Mouse (Mus musculus) embryonic fibroblast, embryonic 13.5 days (primary cell): Measurements from ENCODE around the gene Rsl1d1. TPM values are rescaled to one million over a fixed set of nuclear protein-coding genes. Genes with fewer than 3 reads are reported as not detected.

Experiments
- H3K27ac ChIP-seq: 2 replicates; pipeline ENCODE4 v1.5.1; 2012; ENCODE audit warnings: low read length, control low read depth, inconsistent platforms; ENCODE audit not compliant: insufficient read depth
- H3K4me1 ChIP-seq: 2 replicates; pipeline ENCODE4 v1.6.1; 2011; ENCODE audit warnings: low read length; ENCODE audit not compliant: control insufficient read depth, insufficient read depth
- H3K4me3 ChIP-seq: 2 replicates; pipeline ENCODE4 v1.5.1; 2011; ENCODE audit warnings: mild to moderate bottlenecking, control low read depth, low read length; ENCODE audit not compliant: insufficient read depth
- CTCF ChIP-seq: IDR thresholded peaks from 2 replicates; pipeline ENCODE4 v1.5.1; 2011; ENCODE audit warnings: mild to moderate bottlenecking, control low read depth, low read length, moderate library complexity, borderline replicate concordance; ENCODE audit not compliant: insufficient read depth
- POLR2A ChIP-seq: IDR thresholded peaks from 2 replicates; pipeline ENCODE4 v1.6.1; 2011; ENCODE audit warnings: low read depth, mild to moderate bottlenecking, control low read depth, low read length, moderate library complexity
- polyA plus RNA-seq: library from polyadenylated mRNA; stranded (reverse); fragments of >200 nt; gene quantifications from 2 replicates; pipeline ENCODE4 v1.2.4, GENCODE M21; 2011; ENCODE audit warnings: low read depth; ENCODE audit not compliant: missing spikeins, insufficient read length

Gene Rsl1d1
- polyA plus RNA-seq, 1 experiment = 190 TPM

DNA sequence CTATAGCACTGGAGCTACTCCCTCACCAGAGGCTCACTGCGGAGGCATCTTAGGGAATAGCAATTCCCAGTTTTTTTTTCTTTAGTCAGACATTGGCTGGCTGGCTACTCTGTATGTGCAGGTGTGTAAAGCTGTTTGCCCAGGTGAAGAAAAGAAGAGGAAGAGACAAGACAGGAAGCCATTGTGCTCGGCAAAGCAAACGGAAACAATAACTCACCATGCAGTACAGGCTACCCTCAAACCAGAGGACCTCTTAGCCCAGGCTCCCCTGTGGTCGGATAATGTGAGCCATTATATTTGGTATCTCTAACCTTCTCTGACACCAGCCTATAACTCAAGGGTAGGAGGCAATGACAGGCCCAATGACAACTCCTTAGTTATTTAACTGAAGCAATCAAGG lies 6.1 kb downstream of the Rsl1d1 start:
- peaks cover 23% of the 10 kb centered on the region for H3K4me1 ChIP-seq
- H3K4me3 ChIP-seq = no peak overlapping the region
- H3K27ac ChIP-seq = no peak overlapping the region
- TF ChIP-seq POLR2A (no peak), CTCF (no peak)

DNA sequence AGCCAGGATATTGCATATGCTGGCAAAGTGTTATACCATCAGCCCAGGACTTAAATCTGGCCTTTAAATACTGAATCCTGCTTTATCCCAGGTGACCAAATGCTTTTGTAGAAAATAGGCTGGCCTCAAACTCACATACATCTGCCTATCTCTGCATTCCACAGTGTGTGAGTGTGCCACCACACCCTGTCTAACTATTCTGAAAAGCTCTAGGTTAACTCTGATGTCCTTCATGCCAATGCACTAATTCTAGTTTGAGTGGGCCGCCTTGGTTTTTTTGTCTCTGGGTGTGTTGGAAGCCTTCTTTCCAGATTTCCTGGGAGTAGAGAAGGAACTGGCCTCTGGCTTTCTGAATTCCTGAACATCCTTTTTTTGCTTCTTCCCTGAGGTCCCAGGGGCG lies 9.9 kb downstream of the Rsl1d1 start:
- peaks cover 10% of the 10 kb centered on the region for H3K4me1 ChIP-seq
- H3K27ac ChIP-seq = peak overlapping the region; percentile 32; the same call in 1 of the 2 replicates
- no peak overlapping the region for H3K4me3 ChIP-seq
- no peak for TF ChIP-seq CTCF
- no peak for TF ChIP-seq POLR2A

- Histone ChIP-seq H3K27ac (no peak overlapping the region), H3K4me1 (peaks cover 9% of the 10 kb centered on the region), H3K4me3 (no peak overlapping the region)
- TF ChIP-seq POLR2A = no peak
- no peak for TF ChIP-seq CTCF
These were observed 13.0 kb downstream of the Rsl1d1 start for GRCm38 (mm10) chr16:11190150-11190549.

DNA sequence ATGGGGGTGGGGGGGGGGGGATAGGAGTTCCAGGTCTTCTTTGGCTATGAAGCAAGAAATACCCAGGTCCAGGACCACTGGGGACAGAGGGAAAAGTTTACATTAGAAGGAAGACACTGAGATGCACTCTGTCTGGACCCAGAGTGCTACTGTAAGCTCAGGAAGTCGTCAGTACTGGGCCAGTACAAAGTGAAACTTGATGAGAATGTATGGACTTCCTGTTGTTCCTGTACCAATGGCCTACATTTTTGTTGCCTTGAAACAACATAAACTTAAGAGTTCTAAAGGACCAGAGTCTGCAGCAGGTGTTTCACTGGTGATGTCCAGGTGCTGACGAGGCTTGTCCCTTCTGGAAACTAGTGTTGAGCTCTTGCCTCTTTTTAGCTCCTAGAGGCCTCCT lies 25.7 kb downstream of the Rsl1d1 start:
- H3K4me1 ChIP-seq = peaks cover 4% of the 10 kb centered on the region
- no peak overlapping the region for H3K27ac ChIP-seq
- no peak overlapping the region for H3K4me3 ChIP-seq
- TF ChIP-seq POLR2A (no peak), CTCF (no peak)

DNA sequence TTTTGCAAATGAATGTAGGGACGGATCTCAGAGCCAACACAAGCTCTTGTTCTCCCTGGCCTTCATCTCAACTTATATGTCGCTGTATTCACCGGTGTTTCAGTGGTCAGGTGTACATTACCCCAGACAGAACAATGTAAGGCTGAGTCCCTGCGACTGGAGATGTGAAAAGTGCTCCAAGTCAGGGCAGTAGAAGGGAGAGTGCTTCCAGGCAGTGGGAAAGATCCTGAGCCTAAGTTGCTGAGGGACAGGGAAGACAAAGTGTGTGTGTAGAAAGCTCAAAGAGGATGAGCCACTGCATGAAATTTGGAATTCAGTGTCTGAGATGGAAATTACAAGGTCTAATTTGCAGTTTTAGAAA lies 26.3 kb downstream of the Rsl1d1 start:
- TF ChIP-seq POLR2A = no peak
- no peak for TF ChIP-seq CTCF
- Histone ChIP-seq H3K4me3 (peak overlapping the region; percentile 68), H3K4me1 (peaks cover 4% of the 10 kb centered on the region), H3K27ac (peak overlapping the region; percentile 87)

GRCm38 (mm10) chr16:11176208-11176883 lies 26.8 kb downstream of the Rsl1d1 start, which contains the start of gene Zc3h7a:
TSS of gene Zc3h7a (minus strand) at chr16:11176393.
- TF ChIP-seq POLR2A (peak; percentile 92), CTCF (0 out of 2 replicates have a peak, but pooled peaks have one; percentile 36)
- Histone ChIP-seq H3K27ac (peak within 1 kb of the TSS; percentile 89), H3K4me1 (peaks cover 4% of the 10 kb centered on the region), H3K4me3 (peak within 1 kb of the TSS; percentile 68)

DNA sequence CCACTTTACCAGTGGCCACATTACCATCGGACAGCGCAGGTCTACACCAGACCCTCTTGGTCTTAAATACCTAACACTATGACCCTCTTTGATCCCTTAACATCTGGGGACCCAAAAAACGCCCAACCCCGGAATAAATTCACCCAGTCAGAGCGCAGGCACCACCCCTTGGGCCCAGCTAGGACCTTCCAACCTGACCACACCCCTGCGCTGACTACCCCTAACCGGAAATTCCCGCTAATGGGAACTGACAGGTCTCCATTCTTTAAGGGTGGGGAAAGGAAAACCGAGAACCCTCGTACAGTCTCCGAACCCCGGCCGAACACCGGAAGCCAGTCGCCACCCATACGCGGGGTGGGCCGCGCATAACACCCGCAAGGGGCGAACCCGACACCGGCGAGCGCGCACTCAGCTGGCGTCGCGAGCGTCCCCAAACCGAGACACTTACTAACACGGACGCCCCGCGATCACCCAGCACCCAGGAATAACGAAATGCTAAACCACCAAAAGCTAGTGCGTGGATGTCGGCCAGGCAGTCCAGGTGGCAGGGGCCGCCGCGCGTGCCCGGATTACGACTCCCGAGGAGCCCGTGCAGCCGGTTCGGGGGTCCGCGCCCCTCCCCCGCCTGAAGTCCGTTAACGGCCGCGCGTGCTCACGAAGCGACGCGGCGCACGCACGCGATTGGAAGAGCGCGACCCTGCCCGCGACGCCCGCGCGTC lies 27.5 kb downstream of the Rsl1d1 start:
- Histone ChIP-seq H3K27ac (peak overlapping the region; percentile 89), H3K4me1 (peaks cover 4% of the 10 kb centered on the region), H3K4me3 (peak overlapping the region; percentile 67)
- TF ChIP-seq POLR2A (peak; percentile 44; the same call in 1 of the 2 replicates), CTCF (no peak)

- Histone ChIP-seq H3K4me3 (peak overlapping the region; percentile 67), H3K4me1 (peaks cover 4% of the 10 kb centered on the region), H3K27ac (peak overlapping the region; percentile 22)
- TF ChIP-seq POLR2A = no peak; the same call in 1 of the 2 replicates
- no peak for TF ChIP-seq CTCF
These were observed 28.0 kb downstream of the Rsl1d1 start for GRCm38 (mm10) chr16:11175100-11175488.

GRCm38 (mm10) chr16:11174671-11175081 lies 28.5 kb downstream of the Rsl1d1 start:
- Histone ChIP-seq H3K27ac (no peak overlapping the region), H3K4me1 (peaks cover 4% of the 10 kb centered on the region), H3K4me3 (peak overlapping the region; percentile 67)
- TF ChIP-seq POLR2A (no peak), CTCF (no peak)

GRCm38 (mm10) chr16:11171679-11172078 lies 31.5 kb downstream of the Rsl1d1 start:
- Histone ChIP-seq H3K27ac (no peak overlapping the region), H3K4me1 (no peaks in the 10 kb centered on the region; the same call in 1 of the 2 replicates), H3K4me3 (no peak overlapping the region)
- TF ChIP-seq POLR2A (no peak), CTCF (no peak)
